Mouse (Mus musculus): ENCODE results near the gene Cebpz. TPM values are rescaled to one million over a fixed set of nuclear protein-coding genes. Genes with fewer than 3 reads are reported as not detected.

Gene Cebpz
- polyA plus RNA-seq, 1 experiment from 2014 or later = 50.5 TPM

- 97% methylated on average over 5 of the region's 5 CpGs for WGBS
- Histone ChIP-seq H3K27ac (ENCODE audit: low read length) (no peak overlapping the region), H3K9ac (replicated peaks; ENCODE audit: low read depth, low read length) (no peak overlapping the region), H3K36me3 (ENCODE audit: control insufficient read depth, insufficient read depth) (peaks cover 37% of the 10 kb centered on the region), H3K4me3 (replicated peaks; ENCODE audit: low read length) (no peak overlapping the region), H3K4me1 (replicated peaks; ENCODE audit: control insufficient read depth, insufficient read depth, low read length) (no peaks in the 10 kb centered on the region), H3K4me2 (ENCODE audit: low read length) (no peak overlapping the region), H3K27me3 (replicated peaks; ENCODE audit: control insufficient read depth, insufficient read depth, low read length) (no peaks in the 10 kb centered on the region), H3K9me3 (ENCODE audit: control insufficient read depth, low read length) (no peaks in the 10 kb centered on the region)
- no peak for ATAC-seq
Observed at GRCm38 (mm10) chr17:78951225-78951624, 14.4 kb upstream of the Cebpz start.

DNA sequence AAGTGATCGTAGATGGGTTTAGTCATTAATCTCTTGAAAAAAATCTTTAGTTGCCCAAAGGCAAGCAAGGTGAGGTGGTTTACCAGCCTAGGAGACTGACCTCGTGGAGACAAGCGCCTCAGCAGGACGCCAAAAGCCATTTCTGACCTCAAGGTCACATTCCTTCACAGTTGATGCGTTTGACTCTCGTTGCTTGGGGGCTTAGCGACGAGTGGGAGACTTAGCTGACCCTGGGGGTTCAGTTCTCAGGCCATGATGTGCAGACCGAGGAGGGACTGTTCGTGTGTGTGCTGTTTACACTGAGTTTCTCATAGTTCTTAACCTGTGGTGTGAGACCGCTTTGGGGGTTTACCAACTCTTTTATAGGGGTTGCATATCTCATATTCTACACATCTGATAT, 5.7 kb upstream of the Cebpz start:
- peaks cover 23% of the 10 kb centered on the region for H3K36me3 ChIP-seq (ENCODE audit: control insufficient read depth, insufficient read depth)
- no peak overlapping the region for H3K9ac ChIP-seq (replicated peaks; ENCODE audit: low read depth, low read length)
- peaks cover 3% of the 10 kb centered on the region for H3K4me1 ChIP-seq (replicated peaks; ENCODE audit: control insufficient read depth, insufficient read depth, low read length)
- no peak overlapping the region for H3K4me3 ChIP-seq (replicated peaks; ENCODE audit: low read length)
- no peak overlapping the region for H3K27ac ChIP-seq (ENCODE audit: low read length)
- 75% methylated on average over 11 of the region's 11 CpGs for WGBS
- H3K4me2 ChIP-seq (ENCODE audit: low read length) = no peak overlapping the region
- ATAC-seq = no peak
- no peaks in the 10 kb centered on the region for H3K9me3 ChIP-seq (ENCODE audit: control insufficient read depth, low read length)
- no peaks in the 10 kb centered on the region for H3K27me3 ChIP-seq (replicated peaks; ENCODE audit: control insufficient read depth, insufficient read depth, low read length)

- Histone ChIP-seq H3K9ac (replicated peaks; ENCODE audit: low read depth, low read length) (no peak overlapping the region), H3K4me1 (replicated peaks; ENCODE audit: control insufficient read depth, insufficient read depth, low read length) (peaks cover 13% of the 10 kb centered on the region), H3K36me3 (ENCODE audit: control insufficient read depth, insufficient read depth) (peaks cover 22% of the 10 kb centered on the region), H3K4me3 (replicated peaks; ENCODE audit: low read length) (no peak overlapping the region), H3K9me3 (ENCODE audit: control insufficient read depth, low read length) (no peaks in the 10 kb centered on the region), H3K27me3 (replicated peaks; ENCODE audit: control insufficient read depth, insufficient read depth, low read length) (no peaks in the 10 kb centered on the region), H3K4me2 (ENCODE audit: low read length) (no peak overlapping the region), H3K27ac (ENCODE audit: low read length) (no peak overlapping the region)
- ATAC-seq = no peak
- WGBS = 92% methylated on average over 4 of the region's 4 CpGs
Observed at GRCm38 (mm10) chr17:78938927-78939326, 2.1 kb upstream of the Cebpz start.

GRCm38 (mm10) chr17:78937229-78937853, 475 bp upstream of the Cebpz start:
- H3K4me2 ChIP-seq (ENCODE audit: low read length) = peak overlapping the region; percentile 61
- peaks cover 26% of the 10 kb centered on the region for H3K4me1 ChIP-seq (replicated peaks; ENCODE audit: control insufficient read depth, insufficient read depth, low read length)
- 7% methylated on average over 26 of the region's 26 CpGs for WGBS
- H3K9me3 ChIP-seq (ENCODE audit: control insufficient read depth, low read length) = no peaks in the 10 kb centered on the region
- no peaks in the 10 kb centered on the region for H3K27me3 ChIP-seq (replicated peaks; ENCODE audit: control insufficient read depth, insufficient read depth, low read length)
- peak overlapping the region; percentile 84 for H3K9ac ChIP-seq (replicated peaks; ENCODE audit: low read depth, low read length)
- H3K4me3 ChIP-seq (replicated peaks; ENCODE audit: low read length) = peak overlapping the region; percentile 96
- ATAC-seq = peak; percentile 29
- H3K27ac ChIP-seq (ENCODE audit: low read length) = peak overlapping the region; percentile 58
- H3K36me3 ChIP-seq (ENCODE audit: control insufficient read depth, insufficient read depth) = peaks cover 19% of the 10 kb centered on the region

DNA sequence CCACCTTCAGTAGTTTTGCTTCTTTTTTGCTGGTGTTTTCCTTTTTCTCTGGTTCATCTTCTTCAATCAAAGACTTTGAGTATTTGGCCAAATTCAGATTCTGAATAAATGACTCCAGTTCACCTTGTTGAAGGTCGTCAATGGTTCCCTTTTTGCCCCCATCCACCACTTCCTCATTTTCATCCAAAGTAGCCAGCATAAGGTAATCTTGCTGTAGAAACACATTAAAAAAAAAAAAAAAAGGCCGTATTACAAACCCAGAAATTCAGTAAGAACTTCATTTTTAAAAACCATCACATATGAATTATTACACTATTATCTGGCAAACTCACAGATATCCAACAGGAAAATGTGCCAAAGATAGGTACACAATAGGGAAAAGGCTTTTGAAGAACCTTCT, 1.0 kb downstream of the Cebpz start:
- H3K27me3 ChIP-seq (replicated peaks; ENCODE audit: control insufficient read depth, insufficient read depth, low read length) = no peaks in the 10 kb centered on the region
- peak overlapping the region; percentile 89 for H3K4me2 ChIP-seq (ENCODE audit: low read length)
- H3K9ac ChIP-seq (replicated peaks; ENCODE audit: low read depth, low read length) = no peak overlapping the region
- WGBS = 85% methylated on average over 2 of the region's 2 CpGs
- H3K36me3 ChIP-seq (ENCODE audit: control insufficient read depth, insufficient read depth) = peaks cover 24% of the 10 kb centered on the region
- no peak overlapping the region for H3K27ac ChIP-seq (ENCODE audit: low read length)
- ATAC-seq = no peak
- peak overlapping the region; percentile 96 for H3K4me3 ChIP-seq (replicated peaks; ENCODE audit: low read length)
- H3K9me3 ChIP-seq (ENCODE audit: control insufficient read depth, low read length) = no peaks in the 10 kb centered on the region
- H3K4me1 ChIP-seq (replicated peaks; ENCODE audit: control insufficient read depth, insufficient read depth, low read length) = peaks cover 26% of the 10 kb centered on the region

GRCm38 (mm10) chr17:78917696-78918095, 19.2 kb downstream of the Cebpz start:
- no peak overlapping the region for H3K4me3 ChIP-seq (replicated peaks; ENCODE audit: low read length)
- no peak for ATAC-seq
- H3K27me3 ChIP-seq (replicated peaks; ENCODE audit: control insufficient read depth, insufficient read depth, low read length) = no peaks in the 10 kb centered on the region
- no peak overlapping the region for H3K27ac ChIP-seq (ENCODE audit: low read length)
- H3K9ac ChIP-seq (replicated peaks; ENCODE audit: low read depth, low read length) = no peak overlapping the region
- H3K36me3 ChIP-seq (ENCODE audit: control insufficient read depth, insufficient read depth) = peaks cover 23% of the 10 kb centered on the region
- peaks cover 15% of the 10 kb centered on the region for H3K4me1 ChIP-seq (replicated peaks; ENCODE audit: control insufficient read depth, insufficient read depth, low read length)
- peak overlapping the region; percentile 75 for H3K4me2 ChIP-seq (ENCODE audit: low read length)
- 38% methylated on average over 6 of the region's 6 CpGs for WGBS
- H3K9me3 ChIP-seq (ENCODE audit: control insufficient read depth, low read length) = no peaks in the 10 kb centered on the region

DNA sequence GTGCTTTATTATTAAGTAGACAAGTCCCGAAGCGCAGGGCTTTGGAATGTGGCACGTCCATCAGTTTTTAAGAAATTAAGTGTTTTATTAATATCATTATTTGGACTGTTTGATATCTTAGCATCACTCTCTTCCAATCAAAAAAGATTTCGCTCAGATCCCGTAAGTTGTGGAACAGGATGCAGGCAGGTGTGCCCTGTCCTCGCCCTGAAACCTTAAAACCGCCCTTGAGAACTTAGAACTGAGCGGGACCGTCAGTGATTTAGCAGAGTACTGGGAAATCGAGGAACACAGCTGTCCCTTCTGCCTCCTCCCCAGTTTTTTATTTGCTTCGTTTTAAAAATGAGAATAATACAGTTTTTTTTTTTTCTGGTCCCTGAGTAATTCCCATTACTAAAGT, 20.0 kb downstream of the Cebpz start:
- Histone ChIP-seq H3K27me3 (replicated peaks; ENCODE audit: control insufficient read depth, insufficient read depth, low read length) (no peaks in the 10 kb centered on the region), H3K4me1 (replicated peaks; ENCODE audit: control insufficient read depth, insufficient read depth, low read length) (peaks cover 15% of the 10 kb centered on the region), H3K36me3 (ENCODE audit: control insufficient read depth, insufficient read depth) (peaks cover 18% of the 10 kb centered on the region), H3K27ac (ENCODE audit: low read length) (peak overlapping the region; percentile 82), H3K4me2 (ENCODE audit: low read length) (peak overlapping the region; percentile 75), H3K9me3 (ENCODE audit: control insufficient read depth, low read length) (no peaks in the 10 kb centered on the region), H3K9ac (replicated peaks; ENCODE audit: low read depth, low read length) (peak overlapping the region; percentile 92), H3K4me3 (replicated peaks; ENCODE audit: low read length) (peak overlapping the region; percentile 86)
- WGBS = 1% methylated on average over 11 of the region's 11 CpGs
- no peak for ATAC-seq

DNA sequence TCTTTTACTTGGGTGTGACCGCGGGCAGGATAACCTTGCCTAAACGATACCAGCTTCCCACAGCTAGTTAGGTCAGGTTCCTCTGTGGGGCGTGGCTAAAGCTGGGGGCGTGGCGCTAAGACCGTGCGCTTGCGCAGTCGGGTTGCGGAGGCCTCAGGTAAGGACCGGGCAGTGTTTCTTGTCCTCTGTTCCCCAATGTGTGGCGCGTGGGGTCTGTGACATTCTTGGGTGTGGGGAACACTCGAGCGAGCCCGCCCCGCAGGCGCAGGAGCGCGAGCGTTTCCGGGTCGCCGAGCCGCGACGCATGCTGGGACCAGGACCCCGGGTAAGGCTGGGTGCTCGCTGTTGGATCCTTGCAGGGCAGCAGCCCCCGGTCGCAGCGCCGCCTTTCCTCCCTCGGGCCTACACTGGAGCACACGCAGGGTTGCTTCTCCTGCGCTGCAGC, 20.5 kb downstream of the Cebpz start, which contains the start of gene Cebpzos:
Gene Cebpzos (plus strand): TSS at position 132 of the 445 bp plus-strand sequence.
- Histone ChIP-seq H3K27ac (ENCODE audit: low read length) (peak within 1 kb of the TSS; percentile 82), H3K4me2 (ENCODE audit: low read length) (peak within 1 kb of the TSS; percentile 75), H3K27me3 (replicated peaks; ENCODE audit: control insufficient read depth, insufficient read depth, low read length) (no peaks in the 10 kb centered on the region), H3K9me3 (ENCODE audit: control insufficient read depth, low read length) (no peaks in the 10 kb centered on the region), H3K9ac (replicated peaks; ENCODE audit: low read depth, low read length) (peak within 1 kb of the TSS; percentile 92), H3K4me3 (replicated peaks; ENCODE audit: low read length) (peak within 1 kb of the TSS; percentile 86), H3K36me3 (ENCODE audit: control insufficient read depth, insufficient read depth) (peaks cover 13% of the 10 kb centered on the region), H3K4me1 (replicated peaks; ENCODE audit: control insufficient read depth, insufficient read depth, low read length) (peaks cover 15% of the 10 kb centered on the region)
- 0% methylated on average over 37 of the region's 37 CpGs for WGBS
- peak; percentile 94 for ATAC-seq

- peak; percentile 21 for ATAC-seq
- no peaks in the 10 kb centered on the region for H3K27me3 ChIP-seq (replicated peaks; ENCODE audit: control insufficient read depth, insufficient read depth, low read length)
- H3K9ac ChIP-seq (replicated peaks; ENCODE audit: low read depth, low read length) = peak overlapping the region; percentile 92
- no peaks in the 10 kb centered on the region for H3K9me3 ChIP-seq (ENCODE audit: control insufficient read depth, low read length)
- peaks cover 15% of the 10 kb centered on the region for H3K4me1 ChIP-seq (replicated peaks; ENCODE audit: control insufficient read depth, insufficient read depth, low read length)
- peaks cover 8% of the 10 kb centered on the region; the same call in 1 of the 2 replicates for H3K36me3 ChIP-seq (ENCODE audit: control insufficient read depth, insufficient read depth)
- peak overlapping the region; percentile 86 for H3K4me3 ChIP-seq (replicated peaks; ENCODE audit: low read length)
- H3K27ac ChIP-seq (ENCODE audit: low read length) = peak overlapping the region; percentile 82
- 47% methylated on average over 6 of the region's 6 CpGs for WGBS
- peak overlapping the region; percentile 75 for H3K4me2 ChIP-seq (ENCODE audit: low read length)
Observed at GRCm38 (mm10) chr17:78915772-78916171, 21.1 kb downstream of the Cebpz start.
